Mouse (Mus musculus): ENCODE measurements around the gene BC037034.

The BC037034 gene

GRCm38 (mm10) chr5:138263260-138264206, at the start of gene BC037034:
TSS of gene BC037034 (minus strand) at chr5:138264033.
- DNase-seq (ENCODE audit: low read depth), result peak; percentile 95

GRCm38 (mm10) chr5:138312795-138313194, 49.0 kb upstream of the BC037034 start:
- no peak for DNase-seq (ENCODE audit: low read depth)

- no peak for DNase-seq (ENCODE audit: low read depth)
Observed at GRCm38 (mm10) chr5:138299613-138300012, 35.8 kb upstream of the BC037034 start.

GRCm38 (mm10) chr5:138294158-138294557, 30.3 kb upstream of the BC037034 start:
- DNase-seq (ENCODE audit: low read depth), result no peak

GRCm38 (mm10) chr5:138291638-138292037, 27.8 kb upstream of the BC037034 start:
- DNase-seq (ENCODE audit: low read depth), result no peak

- DNase-seq (ENCODE audit: low read depth), result peak; percentile 39
Observed at GRCm38 (mm10) chr5:138287861-138288260, 24.0 kb upstream of the BC037034 start.

- DNase-seq (ENCODE audit: low read depth), result peak; percentile 62
Observed at GRCm38 (mm10) chr5:138283540-138283939, 19.7 kb upstream of the BC037034 start.

- no peak for DNase-seq (ENCODE audit: low read depth)
Observed at GRCm38 (mm10) chr5:138281798-138282197, 18.0 kb upstream of the BC037034 start.

GRCm38 (mm10) chr5:138280829-138281228, 17.0 kb upstream of the BC037034 start:
- DNase-seq (ENCODE audit: low read depth), result peak; percentile 39

- no peak for DNase-seq (ENCODE audit: low read depth)
Observed at GRCm38 (mm10) chr5:138280425-138280768, 16.6 kb upstream of the BC037034 start.

GRCm38 (mm10) chr5:138279585-138280424, 16.0 kb upstream of the BC037034 start, which contains the start of the genes Gm43720, Gpc2 and Stag3:
TSS of gene Gm43720 (minus strand) at chr5:138279958.
TSS of gene Gpc2 (minus strand) at chr5:138280005.
TSS of gene Stag3 (plus strand) at chr5:138280240.
- DNase-seq (ENCODE audit: low read depth), result no peak

GRCm38 (mm10) chr5:138277994-138278393, 14.2 kb upstream of the BC037034 start:
- DNase-seq (ENCODE audit: low read depth), result no peak

GRCm38 (mm10) chr5:138275216-138276050, 11.6 kb upstream of the BC037034 start:
- DNase-seq (ENCODE audit: low read depth), result no peak

- no peak for DNase-seq (ENCODE audit: low read depth)
Observed at GRCm38 (mm10) chr5:138274186-138274585, 10.4 kb upstream of the BC037034 start.

GRCm38 (mm10) chr5:138272409-138272923, 8.6 kb upstream of the BC037034 start, which contains the start of gene Gal3st4:
TSS of gene Gal3st4 (minus strand) at chr5:138272840.
- no peak for DNase-seq (ENCODE audit: low read depth)

- DNase-seq (ENCODE audit: low read depth), result no peak
Observed at GRCm38 (mm10) chr5:138271232-138271631, 7.4 kb upstream of the BC037034 start.

GRCm38 (mm10) chr5:138268980-138269379, 5.1 kb upstream of the BC037034 start:
- no peak for DNase-seq (ENCODE audit: low read depth)

GRCm38 (mm10) chr5:138267114-138267513, 3.3 kb upstream of the BC037034 start:
- DNase-seq (ENCODE audit: low read depth), result no peak

- DNase-seq (ENCODE audit: low read depth), result no peak
Observed at GRCm38 (mm10) chr5:138265712-138266111, 1.9 kb upstream of the BC037034 start.

GRCm38 (mm10) chr5:138264207-138264578, 360 bp upstream of the BC037034 start:
- DNase-seq (ENCODE audit: low read depth), result no peak

- peak; percentile 61 for DNase-seq (ENCODE audit: low read depth)
Observed at GRCm38 (mm10) chr5:138262582-138263240, 1.1 kb downstream of the BC037034 start.

Measured in 416B (cell line).